Mouse (Mus musculus) kidney, embryonic 14.5 days (tissue): ENCODE results near the gene Zfp810. TPM values are rescaled to one million over a fixed set of nuclear protein-coding genes. Genes with fewer than 3 reads are reported as not detected.

Source experiments
- ATAC-seq: fragments of 200-750 bp; cut with Nextera tagmentation; 2 replicates; pipeline ENCODE4 v1.8.0; 2017; ENCODE audit warnings: moderate number of reproducible peaks, mild to moderate bottlenecking, moderate TSS enrichment, moderate library complexity; ENCODE audit not compliant: low FRiP score, low TSS enrichment
- H3K27ac ChIP-seq: fragments of 300-500 bp; sonication (generic); 2 replicates; pipeline ENCODE4 v1.5.1; 2014; ENCODE audit warnings: low read depth, mild to moderate bottlenecking, low read length, moderate library complexity, mixed read lengths
- H3K27me3 ChIP-seq: fragments of 300-500 bp; sonication (generic); 2 replicates; pipeline ENCODE4 v1.6.1; 2014; ENCODE audit warnings: mild to moderate bottlenecking, low read length; ENCODE audit not compliant: control insufficient read depth, insufficient read depth
- H3K36me3 ChIP-seq: fragments of 300-500 bp; sonication (generic); 2 replicates; pipeline ENCODE4 v1.6.1; 2014; ENCODE audit warnings: low read length, mixed read lengths; ENCODE audit not compliant: control insufficient read depth, insufficient read depth
- H3K4me1 ChIP-seq: fragments of 300-500 bp; sonication (generic); 2 replicates; pipeline ENCODE4 v1.6.1; 2014; ENCODE audit warnings: low read length, mixed read lengths; ENCODE audit not compliant: control insufficient read depth, insufficient read depth
- H3K4me2 ChIP-seq: fragments of 300-500 bp; sonication (generic); replicated peaks from 2 replicates; pipeline ENCODE4 v1.6.1; 2014; ENCODE audit warnings: low read depth, mild to moderate bottlenecking, low read length
- H3K4me3 ChIP-seq: fragments of 300-500 bp; sonication (generic); 2 replicates; pipeline ENCODE4 v1.5.1; 2014; ENCODE audit warnings: mild to moderate bottlenecking, low read length
- H3K9ac ChIP-seq: fragments of 300-500 bp; sonication (generic); 2 replicates; pipeline ENCODE4 v1.6.1; 2014; ENCODE audit warnings: low read depth, mild to moderate bottlenecking, low read length, moderate library complexity
- H3K9me3 ChIP-seq: fragments of 300-500 bp; sonication (generic); 2 replicates; pipeline ENCODE4 v1.6.1; 2016; ENCODE audit warnings: low read length; ENCODE audit not compliant: control insufficient read depth
- WGBS: fragments of 180-500 bp; shearing (Covaris S2); extraction: QIAGEN DNeasy Blood & Tissue Kit; methylation state at CpG from one replicate; pipeline ENCODE4 v1.1.7; 2014; 5-methylcytosine and 5-hydroxymethylcytosine counted together
- polyA plus RNA-seq: library from polyadenylated mRNA; unstranded; fragments of >200 nt; fragmentation: Nextera tagmentation; extraction: Ambion mirVana; gene quantifications from 2 replicates; pipeline ENCODE4 v1.2.1, GENCODE M21; 2014

Zfp810 gene
- polyA plus RNA-seq: 18.5 and 28.8 TPM in 2 replicates

DNA sequence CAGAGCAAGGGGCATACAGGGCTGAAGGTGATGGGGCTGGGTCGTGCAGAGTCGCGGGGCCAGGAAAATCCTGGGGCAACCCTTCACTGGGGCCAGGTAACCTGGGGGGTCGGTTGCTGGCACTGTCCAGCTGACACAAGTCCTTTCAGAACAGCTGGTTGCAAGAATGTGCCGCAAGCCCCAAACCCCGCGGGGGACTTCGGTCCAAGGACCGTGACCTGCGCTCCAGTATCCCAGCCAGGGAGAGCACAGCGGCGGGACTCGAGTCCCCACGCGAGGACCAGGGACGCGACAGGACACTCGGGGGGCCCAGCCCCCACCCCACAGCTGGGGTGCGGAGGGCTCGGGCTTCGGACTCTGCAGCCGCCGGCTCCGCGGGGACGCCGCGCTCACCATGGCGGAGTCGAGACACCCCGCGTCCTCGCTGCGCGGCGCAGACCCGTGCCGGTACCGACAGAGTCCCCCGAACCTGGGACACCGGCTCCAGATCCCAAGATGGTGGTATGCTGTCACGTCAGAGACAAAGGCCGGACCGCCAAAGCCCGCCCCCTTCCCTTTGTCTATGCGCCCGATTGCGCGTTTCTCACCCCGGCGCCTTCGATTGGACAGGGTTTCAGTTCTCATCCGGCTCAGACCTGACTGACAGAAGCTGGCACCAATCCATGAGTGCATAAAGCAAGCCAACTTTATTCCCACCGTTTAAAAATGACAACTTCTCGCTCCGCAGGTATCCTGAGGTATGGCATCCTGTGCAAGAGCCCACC is at the start of gene Zfp810:
Gene Zfp810, minus strand, starts transcription at position 493 of the 764 bp plus-strand sequence.
- peak; percentile 99 for ATAC-seq
- H3K9ac ChIP-seq: peak within 1 kb of the TSS; percentile 90
- peaks cover 6% of the 10 kb centered on the region; the same call in 1 of the 2 replicates for H3K9me3 ChIP-seq
- under 1% methylated on average over 56 of the region's 56 CpGs for WGBS
- peaks cover 8% of the 10 kb centered on the region for H3K4me1 ChIP-seq
- peak within 1 kb of the TSS; percentile 12; the same call in 1 of the 2 replicates for H3K27ac ChIP-seq
- H3K4me3 ChIP-seq: peak within 1 kb of the TSS; percentile 66
- H3K36me3 ChIP-seq: peaks cover 30% of the 10 kb centered on the region
- H3K4me2 ChIP-seq: peak within 1 kb of the TSS; percentile 80
- H3K27me3 ChIP-seq: no peaks in the 10 kb centered on the region

DNA sequence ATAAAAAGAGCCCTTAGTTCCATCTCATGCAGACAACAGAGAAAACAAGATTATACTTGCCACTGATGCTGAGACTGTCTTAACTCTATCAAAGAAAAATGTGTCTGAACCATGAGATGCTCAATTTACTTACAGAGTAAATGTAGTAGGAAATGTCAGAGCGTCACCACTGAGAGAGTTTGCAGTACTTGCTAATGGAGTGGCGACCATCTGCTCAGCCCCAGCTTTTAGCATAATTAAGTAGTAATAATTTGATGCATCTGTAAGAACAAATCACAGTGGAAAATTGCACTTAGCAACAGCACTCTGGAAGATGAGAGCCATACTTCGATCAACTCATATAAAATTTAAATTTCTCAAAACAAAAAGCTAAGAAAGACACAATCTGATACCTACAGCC is 48.5 kb upstream of the Zfp810 start:
- Histone ChIP-seq H3K27me3 (no peaks in the 10 kb centered on the region), H3K9me3 (no peaks in the 10 kb centered on the region), H3K36me3 (peaks cover 81% of the 10 kb centered on the region), H3K4me3 (no peak overlapping the region), H3K9ac (no peak overlapping the region), H3K4me2 (no peak overlapping the region), H3K27ac (no peak overlapping the region), H3K4me1 (no peaks in the 10 kb centered on the region)
- 93% methylated on average over 3 of the region's 3 CpGs for WGBS
- ATAC-seq: no peak

DNA sequence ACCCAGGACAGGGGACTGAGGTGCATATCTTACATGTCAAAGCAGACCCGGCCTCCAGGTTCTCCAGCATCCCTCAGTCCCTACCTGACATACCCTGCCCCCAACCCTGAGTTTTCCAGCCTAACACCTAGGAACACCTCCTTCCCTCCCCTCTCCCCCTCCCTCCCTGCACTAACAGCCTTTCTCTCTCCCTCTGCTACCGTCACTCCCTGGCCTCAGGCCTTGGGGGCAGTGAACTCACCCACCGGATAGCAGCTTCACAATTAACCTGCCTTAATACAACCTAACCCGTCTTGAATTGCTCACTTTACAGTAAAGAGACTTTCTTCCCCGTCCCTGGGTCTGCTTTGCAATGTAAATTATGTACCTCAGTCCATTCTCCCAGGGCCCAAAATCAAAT is 46.5 kb upstream of the Zfp810 start:
- Histone ChIP-seq H3K27ac (no peak overlapping the region), H3K4me3 (no peak overlapping the region), H3K9ac (no peak overlapping the region), H3K36me3 (peaks cover 70% of the 10 kb centered on the region), H3K4me2 (no peak overlapping the region), H3K4me1 (no peaks in the 10 kb centered on the region), H3K9me3 (no peaks in the 10 kb centered on the region), H3K27me3 (no peaks in the 10 kb centered on the region)
- no peak for ATAC-seq
- 81% methylated on average over 5 of the region's 5 CpGs for WGBS

DNA sequence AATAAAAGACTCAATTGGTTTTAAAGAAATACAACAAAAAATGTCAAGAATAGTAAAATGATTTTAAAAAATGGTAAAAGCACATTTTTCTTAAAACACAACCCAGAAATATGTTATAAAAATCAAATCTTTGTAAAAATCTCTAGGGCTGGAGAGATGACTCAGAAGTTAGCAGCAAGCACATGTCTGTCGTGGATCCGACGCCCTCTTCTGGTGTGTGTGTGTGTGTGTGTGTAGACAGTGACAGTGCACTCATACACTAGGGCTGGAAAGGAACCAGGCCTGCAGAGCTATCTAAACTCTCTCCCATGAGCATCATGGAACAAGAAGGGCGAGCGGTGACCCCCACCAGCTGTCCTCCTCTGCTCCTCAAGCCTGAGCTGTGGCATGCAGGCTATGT is 46.0 kb upstream of the Zfp810 start:
- Histone ChIP-seq H3K9ac (no peak overlapping the region), H3K9me3 (no peaks in the 10 kb centered on the region), H3K27ac (no peak overlapping the region), H3K4me1 (no peaks in the 10 kb centered on the region), H3K36me3 (peaks cover 65% of the 10 kb centered on the region), H3K4me3 (no peak overlapping the region), H3K27me3 (no peaks in the 10 kb centered on the region), H3K4me2 (no peak overlapping the region)
- no peak for ATAC-seq
- 89% methylated on average over 5 of the region's 5 CpGs for WGBS

DNA sequence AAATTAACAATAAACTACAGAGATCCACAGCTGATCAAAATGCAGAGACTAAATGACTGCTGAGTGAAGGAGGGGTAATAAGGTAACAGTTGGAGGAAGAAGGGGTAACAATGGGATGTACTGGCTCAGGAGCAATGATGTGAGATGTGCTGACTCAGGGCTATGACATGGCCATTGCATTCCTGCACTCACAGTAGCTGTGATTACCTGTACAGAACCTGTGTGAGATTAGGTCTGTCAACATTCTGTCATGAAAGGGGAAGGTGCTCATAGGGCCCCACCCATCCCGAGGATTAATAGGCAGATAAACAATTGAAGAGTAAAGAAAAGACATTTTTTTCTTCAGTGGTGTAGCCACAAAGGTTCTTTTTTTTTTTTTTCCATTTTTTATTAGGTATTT is 32.9 kb upstream of the Zfp810 start:
- H3K4me3 ChIP-seq: no peak overlapping the region
- H3K9ac ChIP-seq: no peak overlapping the region
- H3K4me1 ChIP-seq: no peaks in the 10 kb centered on the region
- WGBS: 89% methylated on average over 1 of the region's 1 CpGs
- no peak overlapping the region for H3K4me2 ChIP-seq
- H3K36me3 ChIP-seq: peaks cover 70% of the 10 kb centered on the region
- H3K27ac ChIP-seq: no peak overlapping the region
- ATAC-seq: no peak
- H3K9me3 ChIP-seq: 0 out of 2 replicates have a peak, but pooled peaks cover 2% of the 10 kb centered on the region
- no peaks in the 10 kb centered on the region for H3K27me3 ChIP-seq

DNA sequence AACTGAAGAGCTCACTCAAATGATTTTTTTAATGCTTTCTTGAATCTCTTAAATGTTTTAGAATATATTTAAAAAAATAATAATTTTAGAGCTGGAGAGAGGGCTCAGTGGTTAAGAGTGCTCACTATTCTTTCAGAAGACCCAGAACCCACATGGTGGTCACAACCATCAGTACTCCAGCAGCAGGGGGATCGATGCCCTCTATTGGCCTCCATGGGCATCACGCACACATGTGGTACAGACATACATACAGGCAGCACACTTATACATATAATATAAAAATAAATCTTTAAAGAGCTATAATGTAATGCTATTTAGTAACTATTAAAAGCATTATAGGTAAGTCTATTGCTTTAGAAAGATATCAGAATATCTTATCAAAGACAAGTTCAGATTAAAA is 29.8 kb upstream of the Zfp810 start:
- Histone ChIP-seq H3K9me3 (0 out of 2 replicates have a peak, but pooled peaks cover 2% of the 10 kb centered on the region), H3K9ac (no peak overlapping the region), H3K27me3 (no peaks in the 10 kb centered on the region), H3K4me3 (no peak overlapping the region), H3K4me1 (no peaks in the 10 kb centered on the region), H3K36me3 (peaks cover 75% of the 10 kb centered on the region), H3K27ac (no peak overlapping the region), H3K4me2 (no peak overlapping the region)
- ATAC-seq: no peak
- 99% methylated on average over 2 of the region's 2 CpGs for whole genome bisulfite sequencing

DNA sequence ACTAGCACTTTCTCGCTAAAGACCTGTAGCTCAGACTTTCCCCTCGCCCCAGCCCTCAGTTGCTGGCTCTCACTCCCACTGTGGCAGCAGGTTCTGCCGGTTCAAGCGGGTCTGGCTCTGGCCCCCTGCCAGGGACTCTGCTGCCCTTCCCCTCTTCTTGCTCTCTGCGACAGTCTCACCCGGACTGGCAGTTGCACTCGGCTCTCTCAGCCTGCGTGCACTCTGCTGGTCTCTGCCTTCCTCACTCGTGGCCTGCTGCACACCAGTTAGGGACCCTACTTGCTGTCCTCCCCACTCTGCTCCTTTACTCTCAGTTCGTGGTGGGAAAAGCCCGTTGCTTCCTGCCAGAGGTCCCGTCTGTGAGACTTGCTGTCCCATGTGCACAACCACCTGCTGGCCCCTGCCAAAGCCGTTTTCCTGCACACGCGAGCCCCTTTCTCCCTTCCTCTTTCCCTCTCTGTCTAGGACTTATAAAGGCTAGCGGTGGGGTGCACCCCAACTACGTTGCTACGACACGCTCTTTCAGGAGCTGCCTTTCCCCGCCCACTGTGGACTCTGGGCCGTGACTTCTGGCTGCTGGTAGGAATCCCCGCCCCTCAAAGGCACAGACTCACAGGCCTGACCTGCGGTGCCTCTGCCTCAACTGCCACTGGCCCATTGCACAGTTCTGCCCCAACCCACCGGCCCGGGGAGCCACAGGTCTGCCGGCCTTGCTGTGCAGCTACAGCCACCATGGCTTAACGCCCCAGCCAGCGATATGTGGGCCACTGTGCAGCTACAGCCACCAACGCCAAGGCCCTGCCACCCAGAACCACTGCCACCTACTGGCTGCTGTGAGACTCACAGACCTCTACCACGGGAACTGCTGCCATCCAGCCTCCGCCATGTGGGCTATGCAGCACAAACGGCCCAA is 20.3 kb upstream of the Zfp810 start:
- 1% methylated on average over 32 of the region's 32 CpGs for WGBS
- peaks cover 14% of the 10 kb centered on the region; the same call in 1 of the 2 replicates for H3K36me3 ChIP-seq
- H3K9ac ChIP-seq: peak overlapping the region; percentile 65
- H3K27ac ChIP-seq: peak overlapping the region; percentile 55; the same call in 1 of the 2 replicates
- no peaks in the 10 kb centered on the region for H3K9me3 ChIP-seq
- no peaks in the 10 kb centered on the region for H3K27me3 ChIP-seq
- peak; percentile 92 for ATAC-seq
- H3K4me2 ChIP-seq: peak overlapping the region; percentile 91
- peak overlapping the region; percentile 51 for H3K4me3 ChIP-seq
- H3K4me1 ChIP-seq: peaks cover 8% of the 10 kb centered on the region; the same call in 1 of the 2 replicates

DNA sequence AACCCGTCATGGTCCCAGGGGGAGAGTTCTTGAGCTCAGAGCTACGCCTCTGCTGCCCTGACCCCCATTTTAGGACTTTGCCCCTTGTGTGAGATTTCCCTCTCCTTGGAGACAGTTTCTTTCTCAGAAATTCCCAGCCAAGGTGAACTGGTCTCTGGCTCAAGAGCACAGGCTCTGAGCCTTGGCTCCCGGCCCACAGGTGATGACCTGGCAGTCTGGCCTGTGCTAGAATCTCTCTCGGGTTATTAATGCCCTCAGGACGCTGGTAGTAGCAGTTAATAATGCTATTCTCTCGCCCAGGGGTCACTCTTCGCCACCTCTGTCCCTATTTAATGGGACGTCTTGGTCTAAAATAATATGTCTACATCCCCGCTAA is 19.6 kb upstream of the Zfp810 start:
- 9% methylated on average over 9 of the region's 9 CpGs for WGBS
- Histone ChIP-seq H3K27ac (peak overlapping the region; percentile 55; the same call in 1 of the 2 replicates), H3K9ac (peak overlapping the region; percentile 65), H3K4me1 (peaks cover 8% of the 10 kb centered on the region; the same call in 1 of the 2 replicates), H3K36me3 (peaks cover 9% of the 10 kb centered on the region; the same call in 1 of the 2 replicates), H3K9me3 (no peaks in the 10 kb centered on the region), H3K27me3 (no peaks in the 10 kb centered on the region), H3K4me3 (peak overlapping the region; percentile 51), H3K4me2 (peak overlapping the region; percentile 91)
- ATAC-seq: peak; percentile 25; the same call in 1 of the 2 replicates
